Mouse (Mus musculus) heart, embryonic 12.5 days (tissue): ENCODE results near the gene Ttll8. TPM values are rescaled to one million over a fixed set of nuclear protein-coding genes. Genes with fewer than 3 reads are reported as not detected.

Source experiments
- ATAC-seq: fragments of 200-750 bp; cut with Nextera tagmentation; 2 replicates; pipeline ENCODE4 v1.8.0; 2017; ENCODE audit warnings: moderate TSS enrichment, moderate library complexity; ENCODE audit not compliant: insufficient number of reproducible peaks, low FRiP score
- H3K27ac ChIP-seq: fragments of 300-500 bp; sonication (generic); 2 replicates; pipeline ENCODE4 v1.5.1; 2016; ENCODE audit warnings: mild to moderate bottlenecking, moderate library complexity; ENCODE audit not compliant: poor library complexity, severe bottlenecking
- H3K27me3 ChIP-seq: fragments of 300-500 bp; sonication (generic); replicated peaks from 2 replicates; pipeline ENCODE4 v1.6.1; 2016; ENCODE audit warnings: mild to moderate bottlenecking, moderate library complexity
- H3K36me3 ChIP-seq: fragments of 300-500 bp; sonication (generic); 2 replicates; pipeline ENCODE4 v1.6.1; 2016; ENCODE audit warnings: mild to moderate bottlenecking, moderate library complexity
- H3K4me1 ChIP-seq: fragments of 300-500 bp; sonication (generic); replicated peaks from 2 replicates; pipeline ENCODE4 v1.6.1; 2016; ENCODE audit warnings: mild to moderate bottlenecking
- H3K4me2 ChIP-seq: fragments of 300-500 bp; sonication (generic); 2 replicates; pipeline ENCODE4 v1.6.1; 2016; ENCODE audit warnings: mild to moderate bottlenecking, moderate library complexity
- H3K4me3 ChIP-seq: fragments of 300-500 bp; sonication (generic); 2 replicates; pipeline ENCODE4 v1.5.1; 2016; ENCODE audit warnings: mild to moderate bottlenecking
- H3K9ac ChIP-seq: fragments of 300-500 bp; sonication (generic); 2 replicates; pipeline ENCODE4 v1.6.1; 2016; ENCODE audit warnings: mild to moderate bottlenecking, moderate library complexity
- H3K9me3 ChIP-seq: fragments of 300-500 bp; sonication (generic); replicated peaks from 2 replicates; pipeline ENCODE4 v1.6.1; 2016; ENCODE audit warnings: mild to moderate bottlenecking, moderate library complexity
- WGBS: fragments of 180-500 bp; shearing (Covaris S2); methylation state at CpG from one replicate; pipeline ENCODE4 v1.1.7; 2016; 5-methylcytosine and 5-hydroxymethylcytosine counted together
- polyA plus RNA-seq: library from polyadenylated mRNA; unstranded; fragments of >200 nt; fragmentation: Nextera tagmentation; extraction: Ambion mirVana; gene quantifications from 2 replicates; pipeline ENCODE4 v1.2.1, GENCODE M21; 2016

The Ttll8 gene
- polyA plus RNA-seq, 1 experiment from 2014 or later, result not detected

- 57% methylated on average over 10 of the region's 10 CpGs for WGBS
Measured at GRCm38 (mm10) chr15:88850146-88850826, 103.9 kb downstream of the Ttll8 start.

DNA sequence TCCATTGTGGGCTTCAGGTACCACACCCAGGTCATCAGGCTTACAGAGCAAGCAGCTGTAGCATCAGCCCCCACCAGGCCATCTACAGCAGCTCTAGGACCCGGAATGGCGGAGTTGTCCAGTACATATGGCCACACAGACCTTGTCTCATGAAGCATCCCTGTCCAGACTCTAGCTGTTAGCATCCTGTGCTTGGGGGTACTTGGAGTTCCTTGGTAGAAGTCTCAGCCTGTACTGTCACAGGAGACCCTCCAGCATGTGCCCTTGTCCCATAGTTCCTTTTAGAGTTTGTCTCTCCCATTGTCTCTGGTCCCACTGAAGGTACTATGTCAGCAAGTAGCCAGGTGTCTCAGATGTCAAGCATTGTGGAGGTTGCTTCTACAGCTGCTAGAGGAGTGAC, 104.6 kb downstream of the Ttll8 start:
- Histone ChIP-seq H3K4me2 (no peak overlapping the region), H3K27ac (no peak overlapping the region), H3K36me3 (no peaks in the 10 kb centered on the region), H3K4me1 (peaks cover 27% of the 10 kb centered on the region), H3K9ac (no peak overlapping the region), H3K27me3 (no peaks in the 10 kb centered on the region), H3K4me3 (no peak overlapping the region), H3K9me3 (no peaks in the 10 kb centered on the region)
- 83% methylated on average over 2 of the region's 2 CpGs for WGBS
- ATAC-seq, result no peak

More at GRCm38 (mm10) chr15:88850146-88850826, 103.9 kb downstream of the Ttll8 start:
- no peak overlapping the region for H3K4me2 ChIP-seq
- H3K4me1 ChIP-seq, result peaks cover 34% of the 10 kb centered on the region
- H3K9ac ChIP-seq, result no peak overlapping the region
- peak; percentile 34; the same call in 1 of the 2 replicates for ATAC-seq
- no peaks in the 10 kb centered on the region for H3K36me3 ChIP-seq
- 0 out of 2 replicates have a peak overlapping the region, but pooled peaks have one; percentile 6 for H3K27ac ChIP-seq
- H3K9me3 ChIP-seq, result no peaks in the 10 kb centered on the region
- no peaks in the 10 kb centered on the region for H3K27me3 ChIP-seq
- H3K4me3 ChIP-seq, result no peak overlapping the region

GRCm38 (mm10) chr15:88848661-88849060, 105.6 kb downstream of the Ttll8 start:
- Histone ChIP-seq H3K4me3 (no peak overlapping the region), H3K9me3 (no peaks in the 10 kb centered on the region), H3K9ac (no peak overlapping the region), H3K4me1 (peaks cover 27% of the 10 kb centered on the region), H3K27ac (no peak overlapping the region), H3K27me3 (no peaks in the 10 kb centered on the region), H3K36me3 (no peaks in the 10 kb centered on the region), H3K4me2 (no peak overlapping the region)
- ATAC-seq, result no peak
- 87% methylated on average over 1 of the region's 1 CpGs for WGBS

DNA sequence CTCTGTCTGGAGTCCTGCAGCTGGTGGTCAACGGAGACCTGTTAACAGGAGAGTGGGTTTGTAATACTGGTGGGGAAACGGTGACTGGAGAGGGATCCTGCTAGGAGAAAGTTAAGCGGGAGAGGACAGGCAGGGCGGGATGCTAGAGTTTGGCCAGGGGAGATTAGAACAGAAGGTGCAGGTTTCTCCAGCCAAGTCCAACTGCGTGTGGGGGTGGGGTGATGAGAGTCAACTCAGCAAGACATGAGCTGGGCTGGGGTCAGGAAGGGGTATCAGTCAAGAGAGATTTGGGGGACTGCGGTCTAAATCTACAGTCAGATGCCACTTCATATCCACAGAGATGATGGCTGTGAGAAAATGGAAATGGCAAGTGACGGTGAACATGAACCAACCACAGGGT, 109.3 kb downstream of the Ttll8 start:
- Histone ChIP-seq H3K9me3 (no peaks in the 10 kb centered on the region), H3K4me3 (no peak overlapping the region), H3K9ac (no peak overlapping the region), H3K4me1 (peaks cover 45% of the 10 kb centered on the region), H3K4me2 (no peak overlapping the region), H3K27me3 (no peaks in the 10 kb centered on the region), H3K36me3 (no peaks in the 10 kb centered on the region), H3K27ac (no peak overlapping the region)
- 80% methylated on average over 7 of the region's 7 CpGs for WGBS
- no peak for ATAC-seq

GRCm38 (mm10) chr15:88843486-88844097, 110.6 kb downstream of the Ttll8 start:
- no peaks in the 10 kb centered on the region for H3K36me3 ChIP-seq
- H3K27me3 ChIP-seq, result no peaks in the 10 kb centered on the region
- peak overlapping the region; percentile 17; the same call in 1 of the 2 replicates for H3K9ac ChIP-seq
- no peak for ATAC-seq
- no peak overlapping the region for H3K4me2 ChIP-seq
- no peak overlapping the region for H3K4me3 ChIP-seq
- no peaks in the 10 kb centered on the region for H3K9me3 ChIP-seq
- H3K27ac ChIP-seq, result peak overlapping the region; percentile 32; the same call in 1 of the 2 replicates
- WGBS, result 31% methylated on average over 8 of the region's 8 CpGs
- peaks cover 54% of the 10 kb centered on the region for H3K4me1 ChIP-seq

DNA sequence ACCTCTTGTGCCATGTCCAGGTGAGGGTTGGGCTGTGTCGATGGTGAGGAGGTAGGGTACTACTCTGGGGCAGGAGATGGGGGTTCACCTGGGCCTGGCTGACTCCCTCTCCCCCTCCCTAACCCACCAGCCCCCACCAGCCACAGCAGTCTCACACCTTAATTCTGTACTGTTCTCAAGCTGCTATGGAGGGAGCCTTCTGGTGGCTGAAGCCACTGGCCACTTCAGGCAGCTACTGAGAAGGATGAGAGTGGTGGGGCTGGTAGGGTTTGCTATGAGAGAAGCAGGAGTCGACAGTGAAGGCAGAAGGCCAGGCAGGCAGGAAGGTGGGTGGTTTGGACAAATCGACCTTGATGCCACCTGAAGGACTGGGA, 111.9 kb downstream of the Ttll8 start:
- H3K9ac ChIP-seq, result no peak overlapping the region
- WGBS, result 48% methylated on average over 3 of the region's 3 CpGs
- H3K4me2 ChIP-seq, result no peak overlapping the region
- no peaks in the 10 kb centered on the region for H3K27me3 ChIP-seq
- no peak for ATAC-seq
- no peak overlapping the region for H3K27ac ChIP-seq
- H3K4me3 ChIP-seq, result no peak overlapping the region
- no peaks in the 10 kb centered on the region for H3K9me3 ChIP-seq
- H3K36me3 ChIP-seq, result no peaks in the 10 kb centered on the region
- peaks cover 62% of the 10 kb centered on the region for H3K4me1 ChIP-seq

DNA sequence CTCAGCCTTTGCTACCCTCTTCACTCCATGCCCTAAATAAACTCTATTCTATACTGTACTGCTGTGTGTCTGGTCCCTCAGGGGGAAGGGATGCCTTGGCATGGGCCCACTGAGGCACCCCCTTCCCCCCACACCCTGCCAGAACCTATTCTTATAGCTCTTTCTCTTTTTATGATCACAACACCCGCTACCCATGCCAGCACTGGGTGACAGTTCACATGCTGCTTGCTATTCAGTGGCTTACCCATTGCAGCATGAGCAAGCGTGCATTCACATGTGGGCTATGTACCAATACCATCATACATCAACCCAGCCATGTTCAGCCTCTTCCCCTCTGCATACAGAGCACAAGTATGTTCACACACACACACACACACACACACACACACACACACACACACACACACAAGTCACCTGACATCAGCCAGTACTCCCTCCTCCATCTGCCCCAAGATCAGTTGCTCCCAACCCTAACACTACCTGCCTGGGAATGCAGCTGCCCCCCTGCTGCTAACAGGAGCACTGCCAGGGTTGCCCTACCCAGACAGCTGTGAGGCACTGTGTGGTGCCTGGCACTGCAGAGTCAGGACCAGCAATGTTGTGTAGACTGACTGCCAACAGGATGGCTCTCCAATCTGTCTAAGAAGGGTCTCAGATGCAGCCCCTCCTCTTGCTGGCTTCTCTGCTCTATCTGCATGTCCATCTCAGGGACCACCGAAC, 112.5 kb downstream of the Ttll8 start:
- 84% methylated on average over 3 of the region's 3 CpGs for WGBS
- Histone ChIP-seq H3K27me3 (no peaks in the 10 kb centered on the region), H3K9ac (no peak overlapping the region), H3K36me3 (no peaks in the 10 kb centered on the region), H3K9me3 (no peaks in the 10 kb centered on the region), H3K4me2 (no peak overlapping the region), H3K4me1 (peaks cover 67% of the 10 kb centered on the region), H3K27ac (no peak overlapping the region), H3K4me3 (no peak overlapping the region)
- ATAC-seq, result no peak

GRCm38 (mm10) chr15:88841160-88841559, 113.1 kb downstream of the Ttll8 start:
- Histone ChIP-seq H3K9me3 (no peaks in the 10 kb centered on the region), H3K27ac (peak overlapping the region; percentile 98; the same call in 1 of the 2 replicates), H3K4me2 (no peak overlapping the region), H3K36me3 (no peaks in the 10 kb centered on the region), H3K27me3 (no peaks in the 10 kb centered on the region), H3K4me3 (no peak overlapping the region), H3K9ac (no peak overlapping the region), H3K4me1 (peaks cover 73% of the 10 kb centered on the region)
- WGBS, result 77% methylated on average over 2 of the region's 2 CpGs
- ATAC-seq, result no peak

Other genes with a start within 250 kb of the Ttll8 start
- gene Brd1, start 220.2 kb downstream of the Ttll8 start, polyA plus RNA-seq, result 12.9 and 15.1 TPM in 2 replicates
- 18.9 and 20.5 TPM in 2 replicates for gene Zbed4, start 202.8 kb downstream of the Ttll8 start, polyA plus RNA-seq
- gene Alg12, start 135.1 kb downstream of the Ttll8 start, polyA plus RNA-seq, result 9.3 and 9.4 TPM in 2 replicates
- 61.9 and 66.4 TPM in 2 replicates for gene Creld2, start 134.8 kb downstream of the Ttll8 start, polyA plus RNA-seq
- gene Pim3, start 92.2 kb downstream of the Ttll8 start, polyA plus RNA-seq, result 67.5 and 68.1 TPM in 2 replicates
- gene Mlc1, start 24.6 kb upstream of the Ttll8 start, polyA plus RNA-seq, result 0.06 TPM in 1 of 2 replicates, not detected in the other
- 56.9 and 60.3 TPM in 2 replicates for gene Mov10l1, start 28.5 kb upstream of the Ttll8 start, polyA plus RNA-seq
- gene Panx2, start 105.3 kb upstream of the Ttll8 start, polyA plus RNA-seq, result 1.8 and 2.4 TPM in 2 replicates
- 51.7 and 53.5 TPM in 2 replicates for gene Trabd, start 120.7 kb upstream of the Ttll8 start, polyA plus RNA-seq
- 12.4 and 12.6 TPM in 2 replicates for gene Selenoo, start 134.7 kb upstream of the Ttll8 start, polyA plus RNA-seq
- 13.7 and 15.8 TPM in 2 replicates for gene Tubgcp6, start 168.7 kb upstream of the Ttll8 start, polyA plus RNA-seq
- 12.7 and 13.4 TPM in 2 replicates for gene Hdac10, start 174.3 kb upstream of the Ttll8 start, polyA plus RNA-seq
- gene Mapk12, start 186.3 kb upstream of the Ttll8 start, polyA plus RNA-seq, result 19.9 and 20.1 TPM in 2 replicates
- gene Mapk11, start 195.2 kb upstream of the Ttll8 start, polyA plus RNA-seq, result 3.7 and 4.6 TPM in 2 replicates
- gene Plxnb2, start 226.4 kb upstream of the Ttll8 start, polyA plus RNA-seq, result 124 and 130 TPM in 2 replicates
- gene Dennd6b, start 242.1 kb upstream of the Ttll8 start, polyA plus RNA-seq, result 19.9 and 20.2 TPM in 2 replicates